Comparison of ENCODE assay signal across 8 mouse cellular contexts in genomic region chr5:45856876-45857253, GRCm38 (mm10). TPM values are rescaled to one million over a fixed set of nuclear protein-coding genes. Genes with fewer than 3 reads are reported as not detected.
DNase-seq lines count a peak whose midpoint lies in the region; ATAC-seq and TF ChIP-seq lines count a peak whose summit lies in the region.

No protein-coding gene starts in this region.

- no peak; the same call in 1 of the 2 replicates for ATAC-seq in hindbrain, embryonic 11.5 days (ENCODE audit: low FRiP score)
- ATAC-seq in megakaryocyte-erythroid progenitor cell, adult 5-6 weeks (replicated peaks; ENCODE audit: low FRiP score, low TSS enrichment, poor library complexity, severe bottlenecking) = no peak

- H3K36me3 ChIP-seq in hindbrain, embryonic 11.5 days (ENCODE audit: control insufficient read depth, insufficient read depth, low read length) = no peaks in the 10 kb centered on the region
- H3K36me3 ChIP-seq in midbrain, embryonic 10.5 days = no peaks in the 10 kb centered on the region

- peak overlapping the region; percentile 52 for H3K4me2 ChIP-seq in hindbrain, embryonic 11.5 days (replicated peaks; ENCODE audit: low read depth, low read length)

- H3K9ac ChIP-seq in hindbrain, embryonic 11.5 days (ENCODE audit: low read depth, low read length) = peak overlapping the region; percentile 96

- peak; percentile 6 to 16 for DNase-seq in layer of hippocampus, postnatal 25 days (ENCODE audit: extremely low spot score in 1 of 2, low spot score in 1 of 2)
- no peak for DNase-seq in layer of hippocampus, adult 9-10 months (ENCODE audit: low spot score)
- no peak for DNase-seq in hindbrain, embryonic 11.5 days (ENCODE audit: low spot score)
- DNase-seq in midbrain, embryonic 10.5 days (ENCODE audit: low spot score) = no peak
- no peak for DNase-seq in layer of hippocampus, postnatal 10 days (ENCODE audit: low spot score in 2 of 2)
- no peak for DNase-seq in gastrocnemius, postnatal 36 days

- H3K27ac ChIP-seq in cortical plate, adult 2 months (ENCODE audit: insufficient read depth, low read length) = peak overlapping the region; percentile 96
- H3K27ac ChIP-seq in hindbrain, embryonic 11.5 days (ENCODE audit: low read depth, low read length) = peak overlapping the region; percentile 99
- peak overlapping the region; percentile 99 for H3K27ac ChIP-seq in midbrain, embryonic 10.5 days (replicated peaks)

- no peak for TF ChIP-seq POLR2A in cortical plate, adult 2 months (IDR thresholded peaks at IDR 0.05; ENCODE audit: extremely low read depth, insufficient read depth, low read length)

- H3K4me1 ChIP-seq in cortical plate, adult 2 months (ENCODE audit: control insufficient read depth, insufficient read depth, low read length) = peaks cover 1% of the 10 kb centered on the region; the same call in 1 of the 2 replicates
- H3K4me1 ChIP-seq in hindbrain, embryonic 11.5 days (replicated peaks; ENCODE audit: control insufficient read depth, insufficient read depth, low read length) = peaks cover 3% of the 10 kb centered on the region; the same call in 1 of the 2 replicates
- peaks cover 10% of the 10 kb centered on the region for H3K4me1 ChIP-seq in midbrain, embryonic 10.5 days

- peak overlapping the region; percentile 94 for H3K4me3 ChIP-seq in cortical plate, adult 2 months (ENCODE audit: insufficient read depth, low read length)
- peak overlapping the region; percentile 97 for H3K4me3 ChIP-seq in hindbrain, embryonic 11.5 days (ENCODE audit: low read depth, low read length)
- H3K4me3 ChIP-seq in midbrain, embryonic 10.5 days = peak overlapping the region; percentile 92

- 0% methylated on average over 14 of the region's 56 CpGs for WGBS in hindbrain, embryonic 11.5 days
- under 1% methylated on average over 41 of the region's 56 CpGs for WGBS in midbrain, embryonic 10.5 days

- H3K9me3 ChIP-seq in hindbrain, embryonic 11.5 days (ENCODE audit: control insufficient read depth, low read length) = no peaks in the 10 kb centered on the region
- no peaks in the 10 kb centered on the region for H3K9me3 ChIP-seq in midbrain, embryonic 10.5 days (replicated peaks)

- intact Hi-C loops in gastrocnemius, postnatal 36 days (cut with DNase I) = loop anchor here (10.0 kb wide), 2 partner anchors 192 to 412 kb away; partner anchors contain the start of gene Ncapg

- H3K27me3 ChIP-seq in hindbrain, embryonic 11.5 days (ENCODE audit: control insufficient read depth, insufficient read depth, low read length) = no peaks in the 10 kb centered on the region
- peaks cover 6% of the 10 kb centered on the region for H3K27me3 ChIP-seq in midbrain, embryonic 10.5 days (ENCODE audit: low read depth, poor library complexity, severe bottlenecking)

- no peak for TF ChIP-seq CTCF in cortical plate, adult 2 months (IDR thresholded peaks at IDR 0.05; ENCODE audit: extremely low read depth, insufficient read depth, low read length)

RNA-seq across cellular contexts. Expression of gene Lcorl, which starts 0.6 kb away (rescaled TPM):
- total RNA-seq in layer of hippocampus, postnatal 25 days (2021) = 10 to 100 TPM; 29.7 to 35.3 TPM
- 9.5 and 9.9 TPM in 2 replicates for polyA plus RNA-seq in cortical plate, adult 2 months (2012; rRNA removed)
- polyA plus RNA-seq in hindbrain, embryonic 11.5 days (2014; fragmentation: Nextera tagmentation; extraction: Ambion mirVana) = 42.3 and 45.0 TPM in 2 replicates
- 30.4 and 35.7 TPM in 2 replicates for polyA plus RNA-seq in midbrain, embryonic 10.5 days (2016; fragmentation: Nextera tagmentation; extraction: Ambion mirVana)
- total RNA-seq in megakaryocyte-erythroid progenitor cell, adult 5-6 weeks (2014; fragmentation: Nextera tagmentation) = 17.4 and 28.8 TPM in 2 replicates
- total RNA-seq in megakaryocyte-erythroid progenitor cell, adult 5-6 weeks (2017) = 21.3 and 26.9 TPM in 2 replicates
- total RNA-seq in layer of hippocampus, postnatal 10 days (2021) = 10 to 100 TPM; 44.9 to 49.2 TPM
- 1 to 10 TPM; 5.0 to 6.8 TPM for total RNA-seq in gastrocnemius, postnatal 36 days (2021)

Comparison
In these comparisons a context has a peak if more than half of its experiments do, and no peak if none do; other contexts are left out.
1. DNase-seq: peak in layer of hippocampus, postnatal 25 days (2 of 2); none in layer of hippocampus, adult 9-10 months (single experiment), hindbrain, embryonic 11.5 days (single experiment), midbrain, embryonic 10.5 days (single experiment), layer of hippocampus, postnatal 10 days (0 of 2) and gastrocnemius, postnatal 36 days (0 of 2).
2. Peak in every context shown above with its lines, with median percentiles within 50 percentile points of each other: H3K27ac ChIP-seq and H3K4me3 ChIP-seq.